ENCODE assay signal across 8 mouse cellular contexts in the genomic region with DNA sequence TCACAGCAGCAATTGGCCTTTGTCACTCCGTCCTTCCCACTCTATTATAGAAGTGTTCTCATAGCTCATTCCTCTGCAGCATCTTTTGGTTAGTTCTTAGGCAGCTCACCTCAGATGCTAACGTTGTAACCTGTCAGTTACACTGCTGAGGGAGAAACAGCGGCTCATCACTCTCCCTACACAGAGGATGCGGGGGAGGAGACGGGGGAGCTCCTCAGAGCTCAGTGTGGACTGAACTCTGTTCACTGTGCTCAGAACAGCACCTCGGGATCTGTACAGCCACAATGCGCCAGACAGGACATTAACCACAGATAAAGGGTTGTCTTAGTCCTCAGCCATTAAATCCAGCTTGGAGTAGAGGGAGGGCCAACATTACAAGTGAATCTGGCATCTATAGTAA.
"Had no signal": no experiment of that assay in that cellular context is flagged by ENCODE, and none has a peak within 500 bp of the region (broad histone marks: within the 10 kb centered on the region; RNA-seq: fewer than 3 reads in every experiment).

No protein-coding gene starts in this region.

- H3K4me3 ChIP-seq: intestine, embryonic 15.5 days; limb, embryonic 12.5 days; liver, embryonic 13.5 days; midbrain, embryonic 13.5 days had no signal

- H3K27ac ChIP-seq: intestine, embryonic 15.5 days; limb, embryonic 12.5 days; liver, embryonic 13.5 days; midbrain, embryonic 13.5 days had no signal

- DNase-seq: kidney, adult 9 months; liver; liver, embryonic 13.5 days; liver, postnatal 0 days; thymus, postnatal 36 days had no signal

- H3K27me3 ChIP-seq: intestine, embryonic 15.5 days; limb, embryonic 12.5 days; liver, embryonic 13.5 days; midbrain, embryonic 13.5 days had no signal

- H3K4me1 ChIP-seq: intestine, embryonic 15.5 days; limb, embryonic 12.5 days; liver, embryonic 13.5 days; midbrain, embryonic 13.5 days had no signal
